Mouse (Mus musculus) CH12.LX (cell line): ENCODE data around the gene Mdh2. TPM values are rescaled to one million over a fixed set of nuclear protein-coding genes. Genes with fewer than 3 reads are reported as not detected.

ENCODE experiments used
- DNase-seq: peaks from one replicate; pipeline ENCODE4 v3.0.0-alpha.2; 2013; ENCODE audit errors: extremely low read depth
- H3K27ac ChIP-seq: 2 replicates; pipeline ENCODE4 v1.5.1; 2012; ENCODE audit warnings: low read depth, mild to moderate bottlenecking, control low read depth, moderate library complexity; ENCODE audit not compliant: insufficient read depth
- H3K27me3 ChIP-seq: replicated peaks from 2 replicates; pipeline ENCODE3; 2012; ENCODE audit warnings: inconsistent platforms
- H3K36me3 ChIP-seq, 2 experiments: replicated peaks in 1 of 2; 2 replicates each; pipeline versions ENCODE3 to v1.6.1; 2012; ENCODE audit warnings: inconsistent platforms in 1 of 2, low read length in 1 of 2, mild to moderate bottlenecking in 1 of 2, mixed read lengths in 1 of 2, moderate library complexity in 1 of 2; ENCODE audit not compliant: control insufficient read depth in 1 of 2, insufficient read depth in 1 of 2
- H3K4me1 ChIP-seq, 2 experiments: 2 replicates each; pipeline ENCODE4 v1.6.1; 2012; ENCODE audit warnings: inconsistent platforms in 1 of 2, moderate library complexity in 1 of 2; ENCODE audit not compliant: insufficient read depth in 2 of 2, control insufficient read depth in 1 of 2
- H3K4me2 ChIP-seq: 2 replicates; pipeline ENCODE4 v1.6.1; 2012; ENCODE audit warnings: low read depth, mild to moderate bottlenecking, control low read depth; ENCODE audit not compliant: poor library complexity, insufficient read depth, severe bottlenecking
- H3K4me3 ChIP-seq, 3 experiments: fragments of 150-350 bp in 1 of 3; sonication (generic) in 1 of 3; replicated peaks in 1 of 3; 2 replicates each; pipeline versions ENCODE3 to v1.5.1; 2011 to 2012; ENCODE audit warnings: low read depth in 2 of 3, low read length in 2 of 3, mild to moderate bottlenecking in 2 of 3, moderate library complexity in 2 of 3, control low read depth in 1 of 3, improper control_type of control experiment in 1 of 3, inconsistent platforms in 1 of 3, mixed read lengths in 1 of 3; ENCODE audit not compliant: poor library complexity in 1 of 3
- H3K79me2 ChIP-seq: replicated peaks from 2 replicates; pipeline ENCODE4 v1.6.1; 2012; ENCODE audit warnings: mild to moderate bottlenecking, moderate library complexity; ENCODE audit not compliant: control insufficient read depth, poor library complexity, insufficient read depth, severe bottlenecking; ENCODE audit errors: extremely low read depth
- H3K9ac ChIP-seq: 2 replicates; pipeline ENCODE4 v1.6.1; 2012; ENCODE audit warnings: low read depth, mild to moderate bottlenecking, control low read depth, moderate library complexity; ENCODE audit not compliant: insufficient read depth
- H3K9me3 ChIP-seq: replicated peaks from 2 replicates; pipeline ENCODE3; 2012; ENCODE audit warnings: low read length, inconsistent platforms, mixed read lengths
- CTCF ChIP-seq, 2 experiments: IDR thresholded peaks in 1 of 2; conservative IDR thresholded peaks in 1 of 2; 2 replicates each; pipeline ENCODE4 v1.5.1; 2011 to 2012; ENCODE audit warnings: low read depth in 2 of 2, low read length in 2 of 2, improper control_type of control experiment in 1 of 2, inconsistent platforms in 1 of 2, mild to moderate bottlenecking in 1 of 2, moderate library complexity in 1 of 2
- GABPA ChIP-seq: IDR thresholded peaks from 2 replicates; pipeline ENCODE4 v1.6.1; 2012; ENCODE audit warnings: low read depth, low read length, improper control_type of control experiment, inconsistent platforms; ENCODE audit not compliant: insufficient replicate concordance
- HCFC1 ChIP-seq: IDR thresholded peaks from 2 replicates; pipeline ENCODE4 v1.6.1; 2012; ENCODE audit warnings: low read depth, mild to moderate bottlenecking, inconsistent platforms, low read length, improper control_type of control experiment
- JUN ChIP-seq: IDR thresholded peaks from 2 replicates; pipeline ENCODE4 v1.6.1; 2011; ENCODE audit warnings: low read depth, mild to moderate bottlenecking, low read length, improper control_type of control experiment, moderate library complexity; ENCODE audit not compliant: insufficient read depth
- KAT2A ChIP-seq: IDR thresholded peaks from 2 replicates; pipeline ENCODE4 v1.6.1; 2012; ENCODE audit warnings: low read length, improper control_type of control experiment, inconsistent platforms; ENCODE audit not compliant: insufficient replicate concordance
- MAX ChIP-seq: IDR thresholded peaks from 2 replicates; pipeline ENCODE4 v1.6.1; 2011; ENCODE audit warnings: low read length, improper control_type of control experiment
- MEF2A ChIP-seq: IDR thresholded peaks from 2 replicates; pipeline ENCODE4 v1.6.1; 2014; ENCODE audit warnings: low read depth, mild to moderate bottlenecking, inconsistent platforms, low read length, improper control_type of control experiment, borderline replicate concordance
- MXI1 ChIP-seq: IDR thresholded peaks from 2 replicates; pipeline ENCODE4 v1.6.1; 2011; ENCODE audit warnings: mild to moderate bottlenecking, low read depth, low read length, improper control_type of control experiment
- NRF1 ChIP-seq: IDR thresholded peaks from 2 replicates; pipeline ENCODE4 v1.6.1; 2014; ENCODE audit warnings: low read depth, mild to moderate bottlenecking, inconsistent platforms, low read length, improper control_type of control experiment, moderate library complexity
- PAX5 ChIP-seq: IDR thresholded peaks from 2 replicates; pipeline ENCODE4 v1.6.1; 2012; ENCODE audit warnings: low read length, inconsistent platforms, mixed read lengths
- RAD21 ChIP-seq: IDR thresholded peaks from 2 replicates; pipeline ENCODE4 v1.6.1; 2011; ENCODE audit warnings: low read depth, mild to moderate bottlenecking, low read length, improper control_type of control experiment, moderate library complexity
- TBP ChIP-seq: conservative IDR thresholded peaks from 2 replicates; pipeline ENCODE4 v1.6.1; 2011; ENCODE audit warnings: low read depth, low read length, improper control_type of control experiment
- TCF12 ChIP-seq: IDR thresholded peaks from 2 replicates; pipeline ENCODE4 v1.6.1; 2014; ENCODE audit warnings: low read depth, mild to moderate bottlenecking, inconsistent platforms, low read length, improper control_type of control experiment
- UBTF ChIP-seq: IDR thresholded peaks from 2 replicates; pipeline ENCODE4 v1.6.1; 2012; ENCODE audit warnings: low read depth, mild to moderate bottlenecking, inconsistent platforms, low read length, improper control_type of control experiment, moderate library complexity
- USF2 ChIP-seq: conservative IDR thresholded peaks from 2 replicates; pipeline ENCODE4 v1.6.1; 2011; ENCODE audit warnings: low read depth, low read length, improper control_type of control experiment
- ZMIZ1 ChIP-seq: IDR thresholded peaks from 2 replicates; pipeline ENCODE4 v1.6.1; 2012; ENCODE audit warnings: low read depth, mild to moderate bottlenecking, inconsistent platforms, low read length, improper control_type of control experiment
- ZNF384 ChIP-seq: IDR thresholded peaks from 2 replicates; pipeline ENCODE4 v1.6.1; 2012; ENCODE audit warnings: low read depth, low read length, improper control_type of control experiment, inconsistent platforms
- dilution Hi-C: fragments of 300-500 bp; cut with MboI; formaldehyde crosslinking; loops from 2 replicates; pipeline ENCODE4 v1.14.3; 2020; ENCODE audit warnings: low sequenced_read_pairs; ENCODE audit not compliant: extremely low pct_unique_long_range_greater_than_20kb, extremely low pct_ligation_motif_present
- in situ Hi-C: fragments of 300-500 bp; cut with MboI; formaldehyde crosslinking; loops from 3 replicates; pipeline ENCODE4 v1.14.3; 2019; ENCODE audit warnings: low sequenced_read_pairs, low pct_ligation_motif_present, low pct_unique_long_range_greater_than_20kb, mixed read lengths
- polyA plus RNA-seq: library from polyadenylated mRNA; unstranded; fragments of >175 nt; gene quantifications from 2 replicates; pipeline ENCODE4 v1.2.1, GENCODE M21; 2012; ENCODE audit warnings: low read depth; ENCODE audit not compliant: insufficient read length
- total RNA-seq, 2 experiments: library from RNA; depleted of rRNA; stranded (reverse); fragments of 300-350 nt in 1 of 2; fragments of >200 nt in 1 of 2; gene quantifications; 2 replicates each; pipeline ENCODE4 v1.2.3; 2012 to 2014

Mdh2 gene
- total and polyA plus RNA-seq, 3 experiments, result 133 to 569 (median 152) TPM

DNA sequence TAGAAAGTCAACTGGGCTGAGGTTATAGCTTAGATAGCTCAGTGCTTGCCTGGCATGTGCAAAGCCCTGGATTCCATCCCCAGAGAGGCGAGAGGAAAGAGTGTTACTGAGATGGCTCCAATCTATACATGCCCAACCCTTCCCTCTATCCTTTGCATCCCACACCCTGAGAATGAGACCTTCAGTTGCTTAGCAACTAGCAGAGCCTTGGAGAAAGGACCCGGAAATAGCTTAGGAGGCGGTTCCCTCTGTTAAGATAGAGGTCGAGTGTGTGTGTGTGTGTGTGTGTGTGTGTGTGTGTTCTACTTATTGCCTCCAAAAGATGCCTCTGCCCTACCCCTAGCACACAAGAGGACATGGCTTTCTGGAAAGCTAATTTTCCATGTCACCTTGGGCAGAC lies 54.4 kb downstream of the Mdh2 start:
- TF ChIP-seq TCF12, result no peak
- TF ChIP-seq UBTF, result no peak
- TF ChIP-seq HCFC1, result no peak
- no peak for TF ChIP-seq PAX5
- no peak for TF ChIP-seq CTCF (conservative IDR thresholded peaks at IDR 0.05 in 1 of 2, IDR thresholded peaks at IDR 0.05 in 1 of 2; ENCODE audit: low read depth in 2 of 2, low read length in 2 of 2)
- TF ChIP-seq ZNF384, result no peak
- TF ChIP-seq GABPA, result no peak
- no peak for TF ChIP-seq MEF2A
- no peak for TF ChIP-seq MXI1
- no peak for TF ChIP-seq ZMIZ1
- TF ChIP-seq TBP, result no peak
- TF ChIP-seq RAD21, result no peak
- no peak for TF ChIP-seq NRF1
- TF ChIP-seq, all 38 proteins: peak for 0

DNA sequence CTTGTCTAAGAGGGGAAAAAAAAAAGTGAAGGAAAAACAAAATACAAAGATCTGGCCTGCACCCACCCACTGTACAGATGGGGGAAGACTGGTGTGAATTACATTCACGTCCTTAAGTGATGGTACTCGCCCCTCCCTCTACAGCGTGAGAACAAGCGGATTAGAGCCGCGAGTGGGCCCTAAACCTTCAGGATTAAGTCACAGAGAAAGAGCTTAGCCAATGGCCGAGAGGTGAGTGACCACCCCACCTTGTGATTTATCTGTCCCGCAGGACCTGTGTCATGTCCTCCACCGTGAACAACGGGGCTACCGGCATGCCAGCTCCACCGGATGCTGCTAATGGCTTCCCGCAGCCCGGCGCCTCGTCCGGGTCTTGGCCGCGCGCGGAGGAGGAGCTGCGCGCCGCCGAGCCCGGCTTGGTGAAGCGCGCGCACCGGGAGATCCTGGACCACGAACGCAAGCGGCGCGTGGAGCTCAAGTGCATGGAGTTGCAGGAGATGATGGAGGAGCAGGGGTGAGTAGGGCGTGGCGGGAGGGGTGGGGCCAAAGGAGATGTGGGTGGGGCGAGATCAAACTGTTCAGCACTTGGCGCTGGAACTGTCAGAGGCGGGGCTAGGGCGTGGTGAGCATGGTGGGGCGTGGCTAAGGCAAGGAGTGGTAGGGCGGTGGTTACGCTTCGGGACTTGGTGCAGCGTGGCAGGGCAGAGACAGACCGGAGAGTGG lies 56.6 kb downstream of the Mdh2 start:
- in situ Hi-C loops (no loop called here), dilution Hi-C loops (no loop called here)
- no peak overlapping the region for H3K9ac ChIP-seq
- peak overlapping the region; percentile 73 for H3K4me2 ChIP-seq
- H3K4me3 ChIP-seq, result peak overlapping the region in 2 of 3 experiments; percentile 16 to 67
- no peaks in the 10 kb centered on the region for H3K36me3 ChIP-seq
- peak; percentile 35; the same call in 1 of the 2 replicates for TF ChIP-seq MAX
- no peak for TF ChIP-seq USF2
- peak; percentile 53; the same call in 1 of the 2 replicates for TF ChIP-seq MXI1
- no peak for TF ChIP-seq KAT2A
- TF ChIP-seq NRF1, result peak; percentile 24; the same call in 1 of the 2 replicates
- no peak for TF ChIP-seq JUN
- no peak for TF ChIP-seq TBP
- peaks cover 0 to 8% of the 10 kb centered on the region in 2 experiments; a peak in 3 of 4 replicates for H3K4me1 ChIP-seq
- DNase-seq, result peak; percentile 60
- H3K27me3 ChIP-seq, result peaks cover 77% of the 10 kb centered on the region
- H3K27ac ChIP-seq, result no peak overlapping the region
- no peaks in the 10 kb centered on the region for H3K79me2 ChIP-seq
- H3K9me3 ChIP-seq, result no peaks in the 10 kb centered on the region

More for the DNA sequence above, 54.4 kb downstream of the Mdh2 start:
- Histone ChIP-seq H3K27me3 (peaks cover 84% of the 10 kb centered on the region), H3K4me3 (no peak overlapping the region), H3K36me3 (no peaks in the 10 kb centered on the region), H3K4me1 (peaks cover 0 to 8% of the 10 kb centered on the region in 2 experiments; a peak in 3 of 4 replicates), H3K9ac (no peak overlapping the region), H3K79me2 (no peaks in the 10 kb centered on the region), H3K27ac (no peak overlapping the region), H3K9me3 (no peaks in the 10 kb centered on the region), H3K4me2 (no peak overlapping the region)
- in situ Hi-C loops (no loop called here), dilution Hi-C loops (no loop called here)
- no peak for DNase-seq
